Mouse (Mus musculus) heart, embryonic 11.5 days (tissue): Measurements from ENCODE around the gene Nynrin. TPM values are rescaled to one million over a fixed set of nuclear protein-coding genes. Genes with fewer than 3 reads are reported as not detected.
A peak's percentile ranks its signal among the peaks of the same experiment; 100 is the strongest.

ENCODE experiments used
- ATAC-seq: fragments of 200-750 bp; cut with Nextera tagmentation; replicated peaks from 2 replicates; pipeline ENCODE4 v1.8.0; 2017; ENCODE audit warnings: moderate library complexity; ENCODE audit not compliant: insufficient number of reproducible peaks, low FRiP score, low TSS enrichment
- H3K27ac ChIP-seq: fragments of 300-500 bp; sonication (generic); 2 replicates; pipeline ENCODE4 v1.5.1; 2014; ENCODE audit warnings: mild to moderate bottlenecking, low read depth, low read length
- H3K27me3 ChIP-seq: fragments of 300-500 bp; sonication (generic); 2 replicates; pipeline ENCODE4 v1.6.1; 2014; ENCODE audit warnings: mild to moderate bottlenecking, low read length, mixed read lengths; ENCODE audit not compliant: control insufficient read depth, insufficient read depth
- H3K36me3 ChIP-seq: fragments of 300-500 bp; sonication (generic); 2 replicates; pipeline ENCODE4 v1.6.1; 2014; ENCODE audit warnings: mild to moderate bottlenecking, low read length, moderate library complexity, mixed read lengths; ENCODE audit not compliant: control insufficient read depth, insufficient read depth
- H3K4me1 ChIP-seq: fragments of 300-500 bp; sonication (generic); 2 replicates; pipeline ENCODE4 v1.6.1; 2014; ENCODE audit warnings: low read length; ENCODE audit not compliant: control insufficient read depth, insufficient read depth
- H3K4me2 ChIP-seq: fragments of 300-500 bp; sonication (generic); 2 replicates; pipeline ENCODE4 v1.6.1; 2014; ENCODE audit warnings: mild to moderate bottlenecking, moderate library complexity
- H3K4me3 ChIP-seq: fragments of 300-500 bp; sonication (generic); 2 replicates; pipeline ENCODE4 v1.5.1; 2014; ENCODE audit warnings: low read depth, low read length
- H3K9ac ChIP-seq: fragments of 300-500 bp; sonication (generic); 2 replicates; pipeline ENCODE4 v1.6.1; 2014; ENCODE audit warnings: mild to moderate bottlenecking, low read depth, low read length, moderate library complexity
- H3K9me3 ChIP-seq: fragments of 300-500 bp; sonication (generic); replicated peaks from 2 replicates; pipeline ENCODE4 v1.6.1; 2016; ENCODE audit warnings: low read length; ENCODE audit not compliant: control insufficient read depth
- WGBS: fragments of 180-500 bp; shearing (Covaris S2); extraction: QIAGEN DNeasy Blood & Tissue Kit; methylation state at CpG from one replicate; pipeline ENCODE4 v1.1.7; 2014; ENCODE audit not compliant: insufficient replicate concordance; 5-methylcytosine and 5-hydroxymethylcytosine counted together
- polyA plus RNA-seq: library from polyadenylated mRNA; unstranded; fragments of >200 nt; fragmentation: Nextera tagmentation; extraction: Ambion mirVana; gene quantifications from 2 replicates; pipeline ENCODE4 v1.2.1, GENCODE M21; 2014

The Nynrin gene
- polyA plus RNA-seq, 1 experiment from 2014 or later: 12.5 TPM

DNA sequence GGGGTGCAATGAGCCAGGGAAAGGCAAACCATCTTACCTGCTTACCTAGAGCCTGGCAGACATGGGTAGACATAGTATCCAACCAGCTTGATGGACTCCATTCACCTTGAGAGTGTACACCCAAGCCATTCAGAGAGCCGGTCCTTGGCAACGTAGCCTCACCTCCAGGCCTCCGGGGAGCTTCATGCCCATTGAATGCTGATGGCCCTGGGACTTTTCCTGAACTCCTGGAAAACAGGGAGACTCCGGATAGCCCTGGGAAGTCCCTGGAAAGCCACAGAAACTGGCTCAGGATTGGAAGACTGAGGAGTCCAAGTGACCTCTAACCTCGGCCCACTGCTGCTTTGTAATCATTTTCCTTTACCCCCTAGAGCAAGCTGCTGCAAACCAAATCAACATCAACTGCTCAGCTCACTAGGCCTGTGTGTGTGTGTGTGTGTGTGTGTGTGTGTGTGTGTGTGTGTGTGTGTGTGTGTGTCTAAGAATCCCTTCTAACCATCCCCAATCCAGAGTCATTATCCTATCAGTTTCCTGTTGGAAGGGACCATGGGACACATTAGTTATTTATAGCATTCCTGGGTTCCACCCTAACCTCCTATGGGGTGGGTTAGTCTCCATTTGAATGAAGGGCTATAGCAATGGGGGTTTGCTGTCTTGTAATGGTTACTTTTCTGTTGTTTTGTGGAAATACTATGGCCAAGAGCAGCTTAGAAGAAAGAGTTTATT, 18.8 kb upstream of the Nynrin start:
- no peaks in the 10 kb centered on the region for H3K9me3 ChIP-seq
- no peak overlapping the region for H3K27ac ChIP-seq
- H3K27me3 ChIP-seq: no peaks in the 10 kb centered on the region
- H3K36me3 ChIP-seq: no peaks in the 10 kb centered on the region
- H3K4me2 ChIP-seq: no peak overlapping the region
- peaks cover 6% of the 10 kb centered on the region; the same call in 1 of the 2 replicates for H3K4me1 ChIP-seq
- H3K9ac ChIP-seq: no peak overlapping the region
- ATAC-seq: no peak
- WGBS: 82% methylated on average over 5 of the region's 5 CpGs
- H3K4me3 ChIP-seq: no peak overlapping the region

DNA sequence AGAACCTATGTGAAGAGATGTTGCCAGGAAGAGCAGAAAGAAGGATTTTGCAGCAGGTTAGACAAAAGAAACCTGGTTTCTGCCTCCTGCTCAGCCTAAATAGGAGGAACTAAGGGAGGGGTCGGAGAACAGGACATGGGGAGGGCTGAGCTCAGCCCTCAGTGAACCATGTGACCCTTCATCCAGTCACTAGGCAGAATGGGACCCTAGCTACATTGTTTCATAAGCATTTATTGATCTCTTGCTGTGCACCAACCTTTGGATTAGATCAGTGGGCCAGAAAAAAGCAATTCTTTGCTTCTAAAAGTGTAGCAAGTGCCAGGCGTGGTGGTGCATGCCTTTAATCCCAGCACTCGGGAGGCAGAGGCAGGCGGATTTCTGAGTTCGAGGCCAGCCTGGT, 15.5 kb upstream of the Nynrin start:
- H3K27me3 ChIP-seq: no peaks in the 10 kb centered on the region
- ATAC-seq: no peak
- WGBS: 85% methylated on average over 5 of the region's 5 CpGs

DNA sequence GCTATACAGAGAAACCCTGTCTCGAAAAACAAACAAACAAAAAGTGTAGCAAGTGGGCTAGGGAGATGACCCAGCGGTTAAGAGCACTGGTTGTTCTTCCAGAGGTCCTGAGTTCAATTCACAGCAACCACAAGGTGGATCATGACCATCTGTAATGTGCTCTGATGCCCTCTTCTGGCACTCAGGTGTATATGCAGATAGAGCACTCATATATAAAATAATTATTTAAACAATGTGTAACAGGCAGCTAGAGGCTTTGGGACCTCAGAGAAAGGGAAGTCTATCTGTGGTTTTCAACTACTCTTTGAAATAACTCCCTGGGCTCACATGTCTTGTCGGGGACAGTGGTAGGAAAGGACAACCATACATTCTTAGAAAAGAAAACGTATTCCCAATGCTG, 15.1 kb upstream of the Nynrin start:
- Histone ChIP-seq H3K4me1 (peaks cover 6% of the 10 kb centered on the region; the same call in 1 of the 2 replicates), H3K27me3 (no peaks in the 10 kb centered on the region), H3K4me3 (no peak overlapping the region), H3K4me2 (no peak overlapping the region), H3K9me3 (no peaks in the 10 kb centered on the region), H3K36me3 (no peaks in the 10 kb centered on the region), H3K27ac (no peak overlapping the region), H3K9ac (no peak overlapping the region)
- ATAC-seq: no peak
- WGBS: 81% methylated on average over 4 of the region's 4 CpGs

More for the DNA sequence above, 15.5 kb upstream of the Nynrin start:
- no peak overlapping the region for H3K27ac ChIP-seq
- H3K9me3 ChIP-seq: no peaks in the 10 kb centered on the region
- no peak overlapping the region for H3K4me2 ChIP-seq
- no peak overlapping the region for H3K4me3 ChIP-seq
- H3K36me3 ChIP-seq: no peaks in the 10 kb centered on the region
- peaks cover 6% of the 10 kb centered on the region; the same call in 1 of the 2 replicates for H3K4me1 ChIP-seq
- no peak overlapping the region for H3K9ac ChIP-seq

DNA sequence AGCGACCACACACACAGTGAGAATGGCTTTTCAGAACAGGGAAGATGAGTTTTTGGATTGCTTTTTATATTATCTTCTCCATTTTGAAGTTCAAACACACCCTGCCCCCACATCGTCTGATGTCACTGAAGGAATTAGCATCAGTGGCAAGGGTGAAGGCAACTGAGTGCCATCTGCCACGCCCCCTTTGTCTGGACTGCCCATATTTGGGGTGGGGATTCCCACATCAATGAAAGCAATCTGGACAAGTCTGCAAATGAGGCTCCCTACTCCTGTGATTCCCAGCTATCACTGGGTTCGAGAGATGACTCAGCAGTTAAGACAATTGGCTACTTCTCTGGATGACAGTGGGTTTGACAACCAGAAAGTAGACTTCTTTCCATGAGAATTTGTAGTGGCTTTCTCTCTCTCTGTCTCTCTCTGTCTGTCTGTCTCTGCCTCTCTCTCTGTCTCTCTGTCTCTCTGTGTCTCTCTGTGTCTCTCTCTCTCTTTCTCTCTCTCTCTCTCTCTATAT, 12.9 kb upstream of the Nynrin start:
- Histone ChIP-seq H3K9me3 (no peaks in the 10 kb centered on the region), H3K4me3 (no peak overlapping the region), H3K4me2 (no peak overlapping the region), H3K27me3 (no peaks in the 10 kb centered on the region), H3K36me3 (no peaks in the 10 kb centered on the region), H3K9ac (no peak overlapping the region), H3K27ac (no peak overlapping the region), H3K4me1 (no peaks in the 10 kb centered on the region; the same call in 1 of the 2 replicates)
- no peak for ATAC-seq
- WGBS: 57% methylated on average over 4 of the region's 4 CpGs

GRCm38 (mm10) chr14:55842794-55843193, 11.0 kb upstream of the Nynrin start:
- no peaks in the 10 kb centered on the region for H3K27me3 ChIP-seq
- WGBS: 65% methylated on average over 4 of the region's 4 CpGs
- no peaks in the 10 kb centered on the region for H3K9me3 ChIP-seq
- H3K4me1 ChIP-seq: no peaks in the 10 kb centered on the region; the same call in 1 of the 2 replicates
- H3K36me3 ChIP-seq: no peaks in the 10 kb centered on the region
- no peak overlapping the region for H3K4me3 ChIP-seq
- no peak overlapping the region for H3K27ac ChIP-seq
- H3K9ac ChIP-seq: no peak overlapping the region
- no peak for ATAC-seq
- H3K4me2 ChIP-seq: no peak overlapping the region

GRCm38 (mm10) chr14:55845506-55846294, 8.1 kb upstream of the Nynrin start:
- Histone ChIP-seq H3K4me2 (no peak overlapping the region), H3K36me3 (no peaks in the 10 kb centered on the region), H3K27ac (no peak overlapping the region), H3K4me3 (no peak overlapping the region), H3K9me3 (no peaks in the 10 kb centered on the region), H3K27me3 (no peaks in the 10 kb centered on the region), H3K4me1 (no peaks in the 10 kb centered on the region), H3K9ac (no peak overlapping the region)
- WGBS: 56% methylated on average over 9 of the region's 9 CpGs
- no peak for ATAC-seq

GRCm38 (mm10) chr14:55850885-55851284, 2.9 kb upstream of the Nynrin start:
- no peaks in the 10 kb centered on the region for H3K36me3 ChIP-seq
- ATAC-seq: no peak
- no peak overlapping the region for H3K4me3 ChIP-seq
- peaks cover 17% of the 10 kb centered on the region for H3K4me1 ChIP-seq
- 43% methylated on average over 6 of the region's 6 CpGs for WGBS
- H3K4me2 ChIP-seq: no peak overlapping the region
- no peak overlapping the region for H3K9ac ChIP-seq
- H3K27ac ChIP-seq: no peak overlapping the region
- no peaks in the 10 kb centered on the region for H3K9me3 ChIP-seq
- no peaks in the 10 kb centered on the region for H3K27me3 ChIP-seq

DNA sequence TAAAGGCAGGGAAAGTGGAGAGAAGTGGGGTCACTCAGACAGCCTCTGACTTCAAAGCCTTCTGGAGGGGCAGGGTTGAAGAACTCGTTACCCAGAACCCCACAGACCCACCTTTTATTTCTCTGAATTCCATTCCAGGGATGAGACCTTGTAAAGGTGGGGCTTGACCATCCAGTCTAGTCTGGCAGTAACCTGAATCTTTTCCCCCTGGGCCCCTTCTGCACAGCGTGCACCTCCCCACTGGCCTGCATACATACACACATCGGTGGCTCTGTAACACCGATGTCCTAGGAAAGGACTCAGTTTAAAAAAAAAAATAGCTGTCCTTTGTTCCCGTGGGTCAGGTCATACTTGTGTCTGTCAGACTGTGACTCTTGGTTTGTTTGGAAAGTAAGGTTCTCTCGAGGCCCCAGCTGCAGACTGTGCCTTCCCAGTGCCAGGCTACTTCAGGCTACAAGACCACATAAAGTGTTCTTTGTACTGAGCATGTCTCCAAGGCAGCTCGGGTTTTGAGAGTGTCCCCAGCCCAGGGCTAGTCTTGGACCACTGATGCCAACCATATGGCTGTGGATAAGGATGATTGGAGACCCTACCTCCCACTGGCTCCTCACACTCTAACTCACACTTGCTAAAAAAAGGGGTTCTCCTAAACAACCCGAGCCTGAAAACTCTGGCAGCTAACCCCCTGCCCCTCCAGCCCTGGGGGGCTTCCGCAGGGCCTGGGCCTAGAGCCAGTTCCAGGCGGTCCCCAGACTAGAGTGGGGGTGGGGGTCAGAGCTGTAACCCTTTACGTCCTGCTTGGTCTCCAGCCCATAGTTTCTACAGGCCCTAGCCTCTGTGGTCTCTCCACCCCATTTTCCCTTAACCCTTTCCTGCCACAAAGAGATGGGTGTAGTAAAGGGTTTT, 911 bp upstream of the Nynrin start:
- Histone ChIP-seq H3K27me3 (no peaks in the 10 kb centered on the region), H3K4me3 (peak overlapping the region; percentile 73), H3K4me1 (peaks cover 35% of the 10 kb centered on the region), H3K9me3 (no peaks in the 10 kb centered on the region), H3K9ac (peak overlapping the region; percentile 93), H3K36me3 (no peaks in the 10 kb centered on the region), H3K4me2 (peak overlapping the region; percentile 80), H3K27ac (peak overlapping the region; percentile 97)
- ATAC-seq: peak; percentile 60; the same call in 1 of the 2 replicates
- 6% methylated on average over 11 of the region's 11 CpGs for WGBS
